Mouse (Mus musculus): ENCODE measurements at regions not wholly inside any gene's neighbourhood (a gene's known extent, or its start where the extent isn't known, plus 50 kb on each side); places are given as distances from the start of the nearest gene placed in this dataset.

GRCm38 (mm10) chr7:64050246-64050645, 103.4 kb upstream of the Trpm1 start:
- no peak for TF ChIP-seq POLR2A (IDR thresholded peaks at IDR 0.05; ENCODE audit: control insufficient read depth, low read depth, low read length)
- TF ChIP-seq CTCF (IDR thresholded peaks at IDR 0.05; ENCODE audit: control insufficient read depth, insufficient read depth, insufficient replicate concordance, low read depth, low read length): no peak

Measured in testis, adult 2 months (tissue).